Mouse (Mus musculus) adrenal gland, adult 2 months (tissue): Measurements from ENCODE around the gene Grid2ip. TPM values are rescaled to one million over a fixed set of nuclear protein-coding genes. Genes with fewer than 3 reads are reported as not detected.
"Not testable (repeated sequence)": the region's sequence is repeated elsewhere in the genome, so short reads cannot be mapped to it uniquely, and the experiment has no call there.

Source experiments
- DNase-seq: peaks from one replicate; pipeline ENCODE4 v3.0.0; 2021
- polyA plus RNA-seq: library from polyadenylated mRNA; depleted of rRNA; stranded (reverse); fragments of >200 nt; gene quantifications from 2 replicates; pipeline ENCODE4 v1.2.3, GENCODE M21; 2012
- total RNA-seq, 2 experiments: library from RNA; stranded (reverse); gene quantifications; 2 replicates each; pipeline ENCODE4 v1.2.3; 2021

Grid2ip gene
- total and polyA plus RNA-seq, 3 experiments = 0.24 to 0.40 (median 0.29) TPM

- peak; percentile 11 for DNase-seq
These were observed 6.8 kb downstream of the Grid2ip start for GRCm38 (mm10) chr5:143363678-143364615.

GRCm38 (mm10) chr5:143367931-143368330, 10.8 kb downstream of the Grid2ip start:
- no peak for DNase-seq

GRCm38 (mm10) chr5:143369611-143370255, 12.6 kb downstream of the Grid2ip start:
- DNase-seq = peak; percentile 10

GRCm38 (mm10) chr5:143370416-143371145, 13.4 kb downstream of the Grid2ip start:
- DNase-seq = no peak

GRCm38 (mm10) chr5:143371146-143371510, 14.0 kb downstream of the Grid2ip start:
- no peak for DNase-seq

- DNase-seq = peak; percentile 42
These were observed 15.7 kb downstream of the Grid2ip start for GRCm38 (mm10) chr5:143372818-143373217.

GRCm38 (mm10) chr5:143375242-143375641, 18.1 kb downstream of the Grid2ip start:
- DNase-seq = peak; percentile 71

- no peak for DNase-seq
These were observed 19.0 kb downstream of the Grid2ip start for GRCm38 (mm10) chr5:143376156-143376555.

GRCm38 (mm10) chr5:143386797-143387621, 29.9 kb downstream of the Grid2ip start:
- peak; percentile 27 for DNase-seq

GRCm38 (mm10) chr5:143394184-143394583, 37.0 kb downstream of the Grid2ip start:
- no peak for DNase-seq

- DNase-seq = not testable (repeated sequence)
These were observed 37.8 kb downstream of the Grid2ip start for GRCm38 (mm10) chr5:143394966-143395365.

- DNase-seq = no peak
These were observed 38.5 kb downstream of the Grid2ip start for GRCm38 (mm10) chr5:143395649-143396048.

- DNase-seq = no peak
These were observed 43.4 kb downstream of the Grid2ip start for GRCm38 (mm10) chr5:143400501-143400900.

GRCm38 (mm10) chr5:143401556-143401955, 44.4 kb downstream of the Grid2ip start:
- no peak for DNase-seq

GRCm38 (mm10) chr5:143403221-143404147, 46.3 kb downstream of the Grid2ip start, which contains the start of gene Kdelr2:
Kdelr2 (plus strand) TSS chr5:143403838.
- DNase-seq = peak; percentile 96

GRCm38 (mm10) chr5:143404148-143404930, 47.2 kb downstream of the Grid2ip start:
- no peak for DNase-seq

GRCm38 (mm10) chr5:143405200-143405599, 48.1 kb downstream of the Grid2ip start:
- DNase-seq = no peak

GRCm38 (mm10) chr5:143406548-143406947, 49.4 kb downstream of the Grid2ip start:
- DNase-seq = no peak

GRCm38 (mm10) chr5:143409239-143409638, 52.1 kb downstream of the Grid2ip start:
- no peak for DNase-seq
